Mouse (Mus musculus): ENCODE measurements around the gene Izumo3.
"Not testable (repeated sequence)": the region's sequence is repeated elsewhere in the genome, so short reads cannot be mapped to it uniquely, and the experiment has no call there.

Izumo3 gene

DNA sequence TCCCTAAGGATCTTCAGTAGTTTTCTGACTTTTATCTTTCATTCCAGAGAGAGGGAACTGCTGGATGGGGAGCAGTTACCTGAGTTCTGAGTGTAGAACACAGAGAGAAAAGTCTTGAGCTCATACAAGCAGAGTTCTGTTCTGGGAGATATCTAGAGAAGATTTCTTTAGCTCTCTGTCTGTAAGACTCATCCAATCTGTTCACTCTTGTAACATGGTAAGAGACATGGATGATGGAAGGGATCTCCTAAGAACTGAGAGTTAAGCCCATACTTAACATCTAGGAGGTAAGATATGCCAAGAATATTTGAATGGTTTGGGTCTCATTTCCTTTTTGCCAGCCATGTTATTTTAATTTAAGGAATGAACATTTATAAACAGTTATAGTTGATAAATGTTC is at the start of gene Izumo3:
Izumo3 (minus strand) TSS at position 101 of the 400 bp plus-strand sequence.
- DNase-seq (ENCODE audit: low read depth, low spot score): no peak

DNA sequence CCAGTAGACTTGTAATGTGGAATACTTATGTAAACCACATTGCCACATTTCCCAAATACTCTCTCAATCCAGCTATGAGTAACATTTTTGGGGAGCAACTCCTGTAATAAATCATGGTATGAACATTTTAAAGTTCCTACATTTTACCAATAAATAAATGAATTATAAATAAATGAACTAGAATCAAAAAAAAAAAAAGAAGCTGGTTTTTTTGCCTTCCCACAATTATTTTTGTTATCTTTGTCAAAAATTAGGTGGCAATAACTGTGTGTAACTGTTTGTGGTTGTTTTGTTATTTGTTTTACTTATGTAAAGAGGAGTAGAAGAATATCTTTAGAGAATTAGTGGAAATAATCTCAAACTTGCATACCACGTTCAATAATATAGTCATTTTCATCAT is 44.6 kb upstream of the Izumo3 start, which contains the start of gene Gm12666:
Gm12666 (minus strand) TSS at position 101 of the 400 bp plus-strand sequence.
- not testable (repeated sequence) for DNase-seq (ENCODE audit: low read depth, low spot score)

DNA sequence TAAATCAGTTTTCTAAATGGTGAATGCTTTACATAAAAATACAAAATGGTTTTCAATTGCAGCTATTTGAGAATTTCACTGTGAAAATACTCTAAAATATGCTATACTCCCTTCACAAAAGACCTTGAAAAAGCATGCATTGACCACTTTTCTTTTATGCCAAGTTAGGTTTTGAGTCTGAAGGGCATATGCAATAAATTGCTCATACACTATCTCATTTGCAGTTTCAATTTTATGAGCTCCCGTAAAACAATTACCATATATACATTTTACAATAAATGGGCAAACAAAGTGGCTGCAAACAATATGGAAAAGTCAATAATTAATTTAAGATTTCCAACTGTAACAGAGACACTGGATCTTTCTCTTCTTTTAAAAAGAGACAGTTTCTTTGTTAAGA is 5.6 kb upstream of the Izumo3 start:
- no peak for DNase-seq (ENCODE audit: low read depth, low spot score)

DNA sequence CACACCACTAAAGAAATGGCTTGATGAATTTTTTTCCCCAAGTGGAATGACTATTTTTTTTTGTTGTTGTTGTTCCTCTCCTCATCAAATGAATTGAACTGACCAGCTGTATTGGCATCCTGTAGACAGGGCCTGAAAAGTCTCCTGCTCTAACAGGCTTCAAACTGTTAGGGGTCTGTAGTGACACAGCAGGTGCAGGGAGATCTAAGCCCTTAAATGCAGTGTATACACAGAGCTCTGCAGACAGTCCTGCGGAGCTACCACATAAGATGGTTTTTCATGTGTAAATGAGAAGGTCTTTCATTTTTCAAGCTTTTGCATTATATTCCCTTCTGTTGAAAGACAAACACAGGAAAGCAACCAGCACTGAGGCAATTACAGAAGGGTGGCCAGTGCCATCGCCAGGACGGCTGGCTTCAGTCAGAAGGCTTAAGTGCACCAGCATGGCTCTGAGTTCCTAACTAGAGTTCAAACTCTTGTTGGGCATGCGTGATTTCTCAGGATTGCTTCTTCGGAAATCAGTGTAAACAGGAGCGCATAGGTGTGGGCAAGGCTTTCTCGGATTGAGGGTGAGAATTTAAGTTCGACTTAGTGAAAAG is 35.5 kb downstream of the Izumo3 start:
- peak; percentile 2 for DNase-seq (ENCODE audit: low read depth, low spot score)

DNA sequence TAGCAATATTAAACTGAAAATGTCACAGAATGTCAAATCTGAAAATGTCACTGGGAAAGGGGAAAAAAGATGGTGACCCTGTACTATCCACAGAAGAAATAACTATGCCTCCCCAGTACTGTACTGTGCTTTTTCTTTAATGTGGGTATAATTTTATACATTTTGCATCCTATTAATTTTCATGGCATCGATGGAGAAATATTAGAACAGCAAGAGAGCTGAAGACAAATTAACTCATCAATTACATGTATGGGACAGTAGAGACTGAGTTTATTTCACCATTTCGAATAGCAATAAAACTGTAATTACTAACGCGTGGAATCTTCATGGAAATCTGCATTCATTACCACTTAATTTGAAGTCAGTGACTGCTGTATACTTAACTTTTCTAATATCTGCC is 49.6 kb downstream of the Izumo3 start:
- no peak for DNase-seq (ENCODE audit: low read depth, low spot score)

DNA sequence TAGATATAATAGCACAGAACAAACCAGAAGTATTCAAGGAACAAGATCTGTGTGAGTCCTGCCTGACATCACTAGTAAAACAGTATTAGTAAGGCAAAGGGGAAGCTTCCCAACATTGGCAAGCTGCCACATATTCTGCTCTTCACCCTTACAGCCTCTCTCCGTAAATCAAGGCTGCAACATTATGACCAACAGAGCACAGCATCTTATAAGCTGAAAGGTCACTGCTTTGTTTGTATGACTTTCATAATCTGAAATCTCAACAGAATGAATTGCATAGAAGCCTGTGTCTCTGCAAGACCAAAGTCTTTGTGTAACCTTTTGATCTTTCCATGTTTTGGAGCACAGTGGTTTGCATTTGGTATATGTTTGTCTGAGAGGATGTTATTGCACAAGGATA is 51.1 kb downstream of the Izumo3 start:
- no peak for DNase-seq (ENCODE audit: low read depth, low spot score)

Data from R1 (cell line).